Mouse (Mus musculus) heart, adult 2 months (tissue): ENCODE measurements around the gene Plscr4.

Source experiments
- CTCF ChIP-seq: fragments of 200-600 bp; IDR thresholded peaks from 2 replicates; pipeline ENCODE4 v1.8.1; 2022; ENCODE audit warnings: antibody characterized with exemption, mild to moderate bottlenecking, moderate library complexity
- EP300 ChIP-seq: fragments of 200-500 bp; IDR thresholded peaks from 2 replicates; pipeline ENCODE4 v1.6.1; 2011; ENCODE audit warnings: low read depth, low read length, control low read depth; ENCODE audit not compliant: insufficient read depth
- POLR2A ChIP-seq: fragments of 200-500 bp; IDR thresholded peaks from 2 replicates; pipeline ENCODE4 v1.6.1; 2011; ENCODE audit warnings: mild to moderate bottlenecking, low read depth, low read length, control low read depth; ENCODE audit not compliant: insufficient read depth

- TF ChIP-seq CTCF, result no peak
- TF ChIP-seq POLR2A, result no peak
- no peak for TF ChIP-seq EP300
These were observed 19.4 kb upstream of the Plscr4 start for GRCm38 (mm10) chr9:92437781-92438180.
